Mouse (Mus musculus) intestine, postnatal 0 days (tissue): Measurements from ENCODE around the gene Dut. TPM values are rescaled to one million over a fixed set of nuclear protein-coding genes. Genes with fewer than 3 reads are reported as not detected.
A peak's percentile ranks its signal among the peaks of the same experiment; 100 is the strongest.

Source experiments
- ATAC-seq: fragments of 200-750 bp; cut with Nextera tagmentation; 2 replicates; pipeline ENCODE4 v1.8.0; 2017; ENCODE audit warnings: mild to moderate bottlenecking, moderate TSS enrichment, moderate library complexity
- H3K27ac ChIP-seq: fragments of 300-500 bp; sonication (generic); 2 replicates; pipeline ENCODE4 v1.5.1; 2014; ENCODE audit warnings: mild to moderate bottlenecking, low read depth, low read length, moderate library complexity
- H3K27me3 ChIP-seq: fragments of 300-500 bp; sonication (generic); replicated peaks from 2 replicates; pipeline ENCODE4 v1.6.1; 2014; ENCODE audit warnings: low read length, mixed read lengths; ENCODE audit not compliant: control insufficient read depth, insufficient read depth
- H3K36me3 ChIP-seq: fragments of 300-500 bp; sonication (generic); 2 replicates; pipeline ENCODE4 v1.6.1; 2014; ENCODE audit warnings: mild to moderate bottlenecking, moderate library complexity; ENCODE audit not compliant: control insufficient read depth, insufficient read depth
- H3K4me1 ChIP-seq: fragments of 300-500 bp; sonication (generic); replicated peaks from 2 replicates; pipeline ENCODE4 v1.6.1; 2014; ENCODE audit warnings: antibody characterized with exemption, low read length, mixed read lengths; ENCODE audit not compliant: control insufficient read depth, insufficient read depth
- H3K4me2 ChIP-seq: fragments of 300-500 bp; sonication (generic); replicated peaks from 2 replicates; pipeline ENCODE4 v1.6.1; 2014; ENCODE audit warnings: low read depth, mild to moderate bottlenecking, moderate library complexity
- H3K4me3 ChIP-seq: fragments of 300-500 bp; sonication (generic); 2 replicates; pipeline ENCODE4 v1.5.1; 2014; ENCODE audit warnings: low read depth, low read length
- H3K9ac ChIP-seq: fragments of 300-500 bp; sonication (generic); 2 replicates; pipeline ENCODE4 v1.6.1; 2014; ENCODE audit warnings: mild to moderate bottlenecking, low read depth, low read length
- H3K9me3 ChIP-seq: fragments of 300-500 bp; sonication (generic); 2 replicates; pipeline ENCODE4 v1.6.1; 2016; ENCODE audit warnings: mixed run types; ENCODE audit not compliant: control insufficient read depth
- CTCF ChIP-seq: sonication (generic); IDR thresholded peaks from 2 replicates; pipeline ENCODE4 v1.5.1; 2016; ENCODE audit warnings: low read depth, mild to moderate bottlenecking, control low read depth, antibody characterized with exemption, moderate library complexity
- WGBS: fragments of 180-500 bp; shearing (Covaris S2); extraction: QIAGEN DNeasy Blood & Tissue Kit; methylation state at CpG from one replicate; pipeline ENCODE4 v1.1.7; 2014; 5-methylcytosine and 5-hydroxymethylcytosine counted together
- polyA plus RNA-seq: library from polyadenylated mRNA; unstranded; fragments of >200 nt; fragmentation: Nextera tagmentation; extraction: Ambion mirVana; gene quantifications from 2 replicates; pipeline ENCODE4 v1.2.1, GENCODE M21; 2015

The Dut gene
- polyA plus RNA-seq, 1 experiment from 2014 or later = 48.5 TPM

GRCm38 (mm10) chr2:125245545-125246285 is 1.3 kb upstream of the Dut start:
- WGBS = 75% methylated on average over 3 of the region's 3 CpGs
- Histone ChIP-seq H3K9me3 (no peaks in the 10 kb centered on the region), H3K27ac (no peak overlapping the region), H3K4me2 (no peak overlapping the region), H3K4me1 (no peaks in the 10 kb centered on the region), H3K27me3 (no peaks in the 10 kb centered on the region), H3K36me3 (0 out of 2 replicates have a peak, but pooled peaks cover 3% of the 10 kb centered on the region), H3K4me3 (no peak overlapping the region), H3K9ac (no peak overlapping the region)
- TF ChIP-seq CTCF = no peak
- no peak for ATAC-seq

GRCm38 (mm10) chr2:125246669-125247068 is 321 bp upstream of the Dut start:
- H3K4me2 ChIP-seq = peak overlapping the region; percentile 97
- ATAC-seq = no peak
- 0 out of 2 replicates have a peak, but pooled peaks cover 3% of the 10 kb centered on the region for H3K36me3 ChIP-seq
- H3K4me1 ChIP-seq = no peaks in the 10 kb centered on the region
- H3K4me3 ChIP-seq = peak overlapping the region; percentile 71
- no peak for TF ChIP-seq CTCF
- H3K27me3 ChIP-seq = no peaks in the 10 kb centered on the region
- H3K9ac ChIP-seq = peak overlapping the region; percentile 62; the same call in 1 of the 2 replicates
- no peaks in the 10 kb centered on the region for H3K9me3 ChIP-seq
- H3K27ac ChIP-seq = peak overlapping the region; percentile 88
- 13% methylated on average over 9 of the region's 9 CpGs for WGBS

GRCm38 (mm10) chr2:125247962-125248235 is 909 bp downstream of the Dut start:
- Histone ChIP-seq H3K27ac (peak overlapping the region; percentile 88; the same call in 1 of the 2 replicates), H3K4me1 (no peaks in the 10 kb centered on the region), H3K36me3 (0 out of 2 replicates have a peak, but pooled peaks cover 3% of the 10 kb centered on the region), H3K9me3 (no peaks in the 10 kb centered on the region), H3K4me2 (peak overlapping the region; percentile 97), H3K4me3 (peak overlapping the region; percentile 71), H3K9ac (peak overlapping the region; percentile 62), H3K27me3 (no peaks in the 10 kb centered on the region)
- ATAC-seq = no peak
- 1% methylated on average over 9 of the region's 9 CpGs for WGBS
- TF ChIP-seq CTCF = no peak

- no peaks in the 10 kb centered on the region for H3K27me3 ChIP-seq
Observed at GRCm38 (mm10) chr2:125248256-125248655, 1.3 kb downstream of the Dut start.

GRCm38 (mm10) chr2:125249339-125249738 is 2.3 kb downstream of the Dut start:
- Histone ChIP-seq H3K27me3 (no peaks in the 10 kb centered on the region), H3K4me1 (no peaks in the 10 kb centered on the region), H3K4me3 (no peak overlapping the region), H3K27ac (no peak overlapping the region), H3K9me3 (no peaks in the 10 kb centered on the region), H3K9ac (no peak overlapping the region), H3K4me2 (0 out of 2 replicates have a peak overlapping the region, but pooled peaks have one; percentile 97), H3K36me3 (peaks cover 15% of the 10 kb centered on the region)
- ATAC-seq = no peak
- TF ChIP-seq CTCF = no peak
- WGBS = 72% methylated on average over 4 of the region's 4 CpGs

More at GRCm38 (mm10) chr2:125248256-125248655, 1.3 kb downstream of the Dut start:
- Histone ChIP-seq H3K4me3 (peak overlapping the region; percentile 71), H3K27ac (no peak overlapping the region), H3K4me1 (no peaks in the 10 kb centered on the region), H3K9ac (peak overlapping the region; percentile 62), H3K36me3 (peaks cover 6% of the 10 kb centered on the region; the same call in 1 of the 2 replicates), H3K9me3 (no peaks in the 10 kb centered on the region), H3K4me2 (peak overlapping the region; percentile 97)
- TF ChIP-seq CTCF = no peak
- 1% methylated on average over 8 of the region's 8 CpGs for WGBS
- no peak for ATAC-seq

GRCm38 (mm10) chr2:125249874-125250273 is 2.9 kb downstream of the Dut start:
- no peak overlapping the region for H3K4me3 ChIP-seq
- H3K4me2 ChIP-seq = no peak overlapping the region
- ATAC-seq = no peak
- peaks cover 15% of the 10 kb centered on the region for H3K36me3 ChIP-seq
- H3K27me3 ChIP-seq = no peaks in the 10 kb centered on the region
- H3K4me1 ChIP-seq = no peaks in the 10 kb centered on the region
- no peak overlapping the region for H3K9ac ChIP-seq
- peak; percentile 55 for TF ChIP-seq CTCF
- no peak overlapping the region for H3K27ac ChIP-seq
- no peaks in the 10 kb centered on the region for H3K9me3 ChIP-seq
- WGBS = 92% methylated on average over 4 of the region's 4 CpGs
